Mouse (Mus musculus) heart, embryonic 15.5 days (tissue): ENCODE data around the gene Fgf11. TPM values are rescaled to one million over a fixed set of nuclear protein-coding genes. Genes with fewer than 3 reads are reported as not detected.

ENCODE experiments used
- ATAC-seq: fragments of 200-750 bp; cut with Nextera tagmentation; replicated peaks from 2 replicates; pipeline ENCODE4 v1.8.0; 2017; ENCODE audit warnings: low read depth, moderate TSS enrichment; ENCODE audit not compliant: insufficient number of reproducible peaks, insufficient read depth, low FRiP score
- H3K27ac ChIP-seq: fragments of 300-500 bp; sonication (generic); 2 replicates; pipeline ENCODE4 v1.5.1; 2015; ENCODE audit warnings: mild to moderate bottlenecking, inconsistent platforms
- H3K27me3 ChIP-seq: fragments of 300-500 bp; sonication (generic); 2 replicates; pipeline ENCODE4 v1.6.1; 2015; ENCODE audit warnings: inconsistent platforms
- H3K36me3 ChIP-seq: fragments of 300-500 bp; sonication (generic); 2 replicates; pipeline ENCODE4 v1.6.1; 2015; ENCODE audit warnings: mild to moderate bottlenecking, inconsistent platforms
- H3K4me1 ChIP-seq: fragments of 300-500 bp; sonication (generic); replicated peaks from 2 replicates; pipeline ENCODE4 v1.6.1; 2015; ENCODE audit warnings: inconsistent platforms
- H3K4me2 ChIP-seq: fragments of 300-500 bp; sonication (generic); 2 replicates; pipeline ENCODE4 v1.6.1; 2015; ENCODE audit warnings: inconsistent platforms, mild to moderate bottlenecking, moderate library complexity
- H3K4me3 ChIP-seq: fragments of 300-500 bp; sonication (generic); 2 replicates; pipeline ENCODE4 v1.5.1; 2015; ENCODE audit warnings: mild to moderate bottlenecking, inconsistent platforms
- H3K9ac ChIP-seq: fragments of 300-500 bp; sonication (generic); 2 replicates; pipeline ENCODE4 v1.6.1; 2015; ENCODE audit warnings: mild to moderate bottlenecking, inconsistent platforms
- H3K9me3 ChIP-seq: fragments of 300-500 bp; sonication (generic); replicated peaks from 2 replicates; pipeline ENCODE4 v1.6.1; 2016; ENCODE audit warnings: inconsistent platforms
- WGBS: fragments of 180-500 bp; shearing (Covaris S2); methylation state at CpG from one replicate; pipeline ENCODE4 v1.1.7; 2015; ENCODE audit warnings: mixed read lengths; 5-methylcytosine and 5-hydroxymethylcytosine counted together
- polyA plus RNA-seq: library from polyadenylated mRNA; unstranded; fragments of >200 nt; fragmentation: Nextera tagmentation; extraction: Ambion mirVana; gene quantifications from 2 replicates; pipeline ENCODE4 v1.2.1, GENCODE M21; 2015

The Fgf11 gene
- polyA plus RNA-seq, 1 experiment from 2014 or later = 1.8 TPM

GRCm38 (mm10) chr11:69751635-69752034 lies 50.0 kb downstream of the Fgf11 start:
- Histone ChIP-seq H3K4me2 (no peak overlapping the region), H3K4me3 (no peak overlapping the region), H3K36me3 (peaks cover 7% of the 10 kb centered on the region), H3K27me3 (no peaks in the 10 kb centered on the region), H3K27ac (no peak overlapping the region), H3K9me3 (no peaks in the 10 kb centered on the region), H3K9ac (no peak overlapping the region), H3K4me1 (peaks cover 31% of the 10 kb centered on the region)
- ATAC-seq = no peak
- 26% methylated on average over 3 of the region's 3 CpGs for WGBS

Other genes starting within 250 kb of the Fgf11 start
- gene Efnb3, start 241.7 kb downstream of the Fgf11 start, polyA plus RNA-seq = 53.8 and 59.7 TPM in 2 replicates
- 13.3 and 17.0 TPM in 2 replicates for gene Wrap53, start 221.6 kb downstream of the Fgf11 start, polyA plus RNA-seq
- 59.4 and 88.1 TPM in 2 replicates for gene Trp53, start 221.5 kb downstream of the Fgf11 start, polyA plus RNA-seq
- gene Atp1b2, start 195.9 kb downstream of the Fgf11 start, polyA plus RNA-seq = 24.2 and 24.5 TPM in 2 replicates
- 0.29 TPM in 1 of 2 replicates, not detected in the other for gene Shbg, start 184.0 kb downstream of the Fgf11 start, polyA plus RNA-seq
- 14.3 and 16.7 TPM in 2 replicates for gene Sat2, start 179.8 kb downstream of the Fgf11 start, polyA plus RNA-seq
- 22.9 and 28.5 TPM in 2 replicates for gene Fxr2, start 168.9 kb downstream of the Fgf11 start, polyA plus RNA-seq
- 0.22 TPM in 1 of 2 replicates, not detected in the other for gene Sox15, start 146.5 kb downstream of the Fgf11 start, polyA plus RNA-seq
- gene Mpdu1, start 139.2 kb downstream of the Fgf11 start, polyA plus RNA-seq = 38.8 and 48.1 TPM in 2 replicates
- gene Cd68, start 135.7 kb downstream of the Fgf11 start, polyA plus RNA-seq = 8.7 and 18.6 TPM in 2 replicates
- gene Eif4a1, start 129.4 kb downstream of the Fgf11 start, polyA plus RNA-seq = 310 and 340 TPM in 2 replicates
- 47.1 and 54.8 TPM in 2 replicates for gene Senp3, start 119.8 kb downstream of the Fgf11 start, polyA plus RNA-seq
- 0.54 and 0.99 TPM in 2 replicates for gene Tnfsf13, start 116.1 kb downstream of the Fgf11 start, polyA plus RNA-seq
- 7.3 and 8.9 TPM in 2 replicates for gene Tnfsf12, start 106.0 kb downstream of the Fgf11 start, polyA plus RNA-seq
- 2.9 and 4.2 TPM in 2 replicates for gene Tnfsfm13, start 105.8 kb downstream of the Fgf11 start, polyA plus RNA-seq
- gene Polr2a, start 43.2 kb downstream of the Fgf11 start, polyA plus RNA-seq = 10.9 and 18.3 TPM in 2 replicates
- 0.16 and 0.48 TPM in 2 replicates for gene Slc35g3, start 39.9 kb downstream of the Fgf11 start, polyA plus RNA-seq
- 3.1 and 3.8 TPM in 2 replicates for gene Zbtb4, start 35.9 kb downstream of the Fgf11 start, polyA plus RNA-seq
- 5.4 and 7.5 TPM in 2 replicates for gene Chrnb1, start 5.9 kb downstream of the Fgf11 start, polyA plus RNA-seq
- gene Tmem102, start 3.8 kb upstream of the Fgf11 start, polyA plus RNA-seq = 1.1 and 2.6 TPM in 2 replicates
- not detected in 2 replicates for gene Gm39566, start 13.4 kb upstream of the Fgf11 start, polyA plus RNA-seq
- not detected in 2 replicates for gene Spem2, start 16.6 kb upstream of the Fgf11 start, polyA plus RNA-seq
- not detected in 2 replicates for gene Spem1, start 20.3 kb upstream of the Fgf11 start, polyA plus RNA-seq
- 1.6 and 2.2 TPM in 2 replicates for gene Nlgn2, start 35.9 kb upstream of the Fgf11 start, polyA plus RNA-seq
- 291 and 359 TPM in 2 replicates for gene Tmem256, start 36.7 kb upstream of the Fgf11 start, polyA plus RNA-seq
- 68.5 and 81.4 TPM in 2 replicates for gene Plscr3, start 44.5 kb upstream of the Fgf11 start, polyA plus RNA-seq
- 0.31 and 0.80 TPM in 2 replicates for gene Tnk1, start 56.9 kb upstream of the Fgf11 start, polyA plus RNA-seq
- not detected in 2 replicates for gene Tmem95, start 76.2 kb upstream of the Fgf11 start, polyA plus RNA-seq
- 3.3 and 5.7 TPM in 2 replicates for gene Kctd11, start 79.5 kb upstream of the Fgf11 start, polyA plus RNA-seq
- gene Acap1, start 93.7 kb upstream of the Fgf11 start, polyA plus RNA-seq = 4.5 and 14.8 TPM in 2 replicates
- gene 2810408A11Rik, start 99.1 kb upstream of the Fgf11 start, polyA plus RNA-seq = 3.7 and 5.8 TPM in 2 replicates
- gene Neurl4, start 99.2 kb upstream of the Fgf11 start, polyA plus RNA-seq = 5.2 and 7.0 TPM in 2 replicates
- 44.8 and 54.9 TPM in 2 replicates for gene Gps2, start 112.0 kb upstream of the Fgf11 start, polyA plus RNA-seq
- gene Eif5a, start 120.1 kb upstream of the Fgf11 start, polyA plus RNA-seq = 975 and 1,130 TPM in 2 replicates
- 5.5 and 5.7 TPM in 2 replicates for gene Ybx2, start 133.9 kb upstream of the Fgf11 start, polyA plus RNA-seq
- gene Slc2a4, start 146.3 kb upstream of the Fgf11 start, polyA plus RNA-seq = 42.0 and 42.6 TPM in 2 replicates
- gene Cldn7, start 162.9 kb upstream of the Fgf11 start, polyA plus RNA-seq = 3.8 and 13.9 TPM in 2 replicates
- 19.9 and 21.6 TPM in 2 replicates for gene Ctdnep1, start 179.3 kb upstream of the Fgf11 start, polyA plus RNA-seq
- 97.8 and 99.6 TPM in 2 replicates for gene Elp5, start 180.7 kb upstream of the Fgf11 start, polyA plus RNA-seq
- 402 and 455 TPM in 2 replicates for gene Gabarap, start 189.3 kb upstream of the Fgf11 start, polyA plus RNA-seq
- gene Phf23, start 193.9 kb upstream of the Fgf11 start, polyA plus RNA-seq = 38.4 and 42.4 TPM in 2 replicates
- 17.4 and 24.8 TPM in 2 replicates for gene Dvl2, start 198.7 kb upstream of the Fgf11 start, polyA plus RNA-seq
- 200 and 235 TPM in 2 replicates for gene Acadvl, start 213.6 kb upstream of the Fgf11 start, polyA plus RNA-seq
- gene Dlg4, start 215.1 kb upstream of the Fgf11 start, polyA plus RNA-seq = 4.8 and 5.1 TPM in 2 replicates